Mouse (Mus musculus) bone marrow, adult 2 months (tissue): Measurements from ENCODE around the gene Ndufb8.

Experiments
- CTCF ChIP-seq: fragments of 200-500 bp; IDR thresholded peaks from 2 replicates; pipeline ENCODE4 v1.5.1; 2011; ENCODE audit warnings: low read length, control low read depth; ENCODE audit not compliant: control insufficient read depth, insufficient read depth
- POLR2A ChIP-seq: fragments of 200-500 bp; IDR thresholded peaks from 2 replicates; pipeline ENCODE4 v1.6.1; 2011; ENCODE audit warnings: low read depth, mild to moderate bottlenecking, control low read depth, low read length, borderline replicate concordance; ENCODE audit not compliant: control insufficient read depth

DNA sequence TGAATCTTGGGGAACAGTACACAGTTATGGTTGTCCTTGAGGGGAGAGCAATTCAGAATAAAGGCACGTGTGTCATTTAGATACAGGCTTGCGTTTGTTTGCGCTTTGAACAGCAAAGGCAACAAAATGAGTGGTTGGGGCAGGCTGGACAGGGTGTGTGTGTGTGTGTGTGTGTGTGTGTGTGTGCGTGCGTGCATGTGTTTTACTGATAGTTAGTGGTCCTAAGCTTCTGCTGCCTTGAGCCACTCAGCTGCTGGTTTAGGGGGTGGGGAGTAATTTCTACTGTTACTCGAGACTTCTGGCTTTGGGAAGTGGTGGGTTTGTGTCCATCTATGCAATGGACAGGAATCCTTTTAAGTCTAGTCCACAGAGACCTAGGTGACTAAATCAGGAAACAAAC lies 56.3 kb downstream of the Ndufb8 start:
- TF ChIP-seq POLR2A (no peak), CTCF (no peak)
